Mouse (Mus musculus) ES-Bruce4 (cell line): ENCODE measurements around the gene Megf8.

Source experiments
- CTCF ChIP-seq: IDR thresholded peaks from one replicate; pipeline ENCODE4 v1.8.1; 2011; ENCODE audit warnings: low read depth, low read length
- EP300 ChIP-seq: IDR thresholded peaks from 2 replicates; pipeline ENCODE4 v1.6.1; 2011; ENCODE audit warnings: low read depth, low read length; ENCODE audit not compliant: insufficient read depth
- POLR2A ChIP-seq: IDR thresholded peaks from one replicate; pipeline ENCODE4 v1.8.1; 2011; ENCODE audit warnings: low read length; ENCODE audit not compliant: insufficient read depth

DNA sequence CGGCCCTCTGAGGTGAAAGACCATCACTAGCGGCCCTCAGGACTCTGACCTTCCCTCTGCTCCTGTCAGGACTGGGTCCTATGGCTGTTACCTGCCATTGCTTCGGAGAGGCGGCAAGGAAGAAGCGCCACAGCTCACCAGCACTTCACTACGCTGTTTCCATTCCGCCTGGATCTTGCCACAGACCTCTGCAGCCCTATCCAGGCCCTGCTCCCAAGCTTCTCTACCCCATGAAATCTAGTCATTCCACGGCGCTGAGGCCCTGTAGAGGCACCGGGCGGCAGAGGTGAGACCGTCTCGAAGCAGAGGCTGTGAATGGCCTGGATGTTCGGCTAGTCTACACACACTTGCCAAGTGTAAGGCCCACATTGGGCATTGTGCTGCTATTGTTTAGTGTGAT lies 79.7 kb downstream of the Megf8 start:
- TF ChIP-seq CTCF, result no peak
- no peak for TF ChIP-seq EP300
- no peak for TF ChIP-seq POLR2A
